Mouse (Mus musculus) CH12F3 (cell line): ENCODE data around the gene Bmp8a.
"Not testable (repeated sequence)": the region's sequence is repeated elsewhere in the genome, so short reads cannot be mapped to it uniquely, and the experiment has no call there.

ENCODE experiments used
- in situ Hi-C: fragments of 300-500 bp; cut with MboI; formaldehyde crosslinking; loops from 2 replicates; pipeline ENCODE4 v1.14.3; 2020; ENCODE audit warnings: low sequenced_read_pairs

Gene Bmp8a

DNA sequence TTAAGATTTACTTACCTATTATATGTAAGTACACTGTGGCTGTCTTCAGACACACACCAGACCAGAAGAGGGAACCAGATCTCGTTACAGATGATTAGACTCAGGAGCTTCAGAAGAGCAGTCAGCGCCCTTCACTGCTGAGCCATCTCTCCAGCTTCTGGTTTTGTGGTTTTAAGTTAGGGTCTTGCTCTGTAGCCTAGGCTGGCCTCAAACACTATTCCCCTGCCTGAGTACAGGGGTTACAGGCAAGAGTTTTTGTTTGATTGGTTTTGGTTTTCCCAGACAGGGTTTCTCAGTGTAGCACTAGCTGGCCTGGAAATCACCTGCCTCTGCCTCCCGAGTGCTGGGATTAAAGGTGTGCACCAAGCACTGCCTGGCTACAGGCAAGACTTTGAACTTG is 50.7 kb downstream of the Bmp8a start:
- in situ Hi-C loops, result no loop called here

DNA sequence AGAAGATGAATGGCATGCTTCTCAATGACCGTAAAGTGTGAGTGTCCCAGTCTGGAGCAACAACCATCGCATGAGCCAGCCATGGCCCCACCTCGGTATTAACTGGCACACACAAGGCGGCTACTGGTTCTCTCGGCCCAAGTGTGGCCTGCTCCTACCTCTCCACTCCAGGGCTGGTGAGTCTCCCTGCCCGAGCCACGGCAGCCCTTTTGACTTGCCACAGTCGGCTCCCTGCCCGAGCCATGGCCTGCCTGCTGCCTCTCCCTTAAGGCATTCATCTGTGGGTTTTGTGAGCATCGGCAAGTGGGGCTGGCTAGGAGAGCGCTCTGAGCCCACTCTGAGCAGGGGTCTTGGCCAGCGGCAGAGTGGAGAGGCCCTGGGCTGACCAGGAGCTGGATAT is 54.0 kb downstream of the Bmp8a start:
- in situ Hi-C loops, result no loop called here

DNA sequence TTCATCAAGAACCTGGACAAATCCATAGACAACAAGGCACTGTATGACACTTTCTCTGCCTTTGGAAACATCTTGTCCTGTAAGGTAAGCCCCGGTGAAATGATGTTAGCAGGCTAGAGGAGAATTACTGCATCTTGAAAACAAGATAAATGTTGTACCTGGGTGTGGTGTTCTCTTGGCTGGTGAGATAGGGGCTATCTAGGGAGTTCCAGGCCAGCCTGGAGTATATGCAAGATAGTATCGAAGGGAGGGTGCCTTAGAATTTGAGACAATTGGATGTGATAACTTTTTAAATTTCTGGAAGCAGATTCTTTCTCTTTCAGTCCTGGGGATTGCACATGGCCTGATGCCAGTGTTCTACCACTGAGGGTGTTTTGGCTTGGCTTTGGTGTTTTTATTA is 56.3 kb downstream of the Bmp8a start:
- in situ Hi-C loops, result no loop called here

DNA sequence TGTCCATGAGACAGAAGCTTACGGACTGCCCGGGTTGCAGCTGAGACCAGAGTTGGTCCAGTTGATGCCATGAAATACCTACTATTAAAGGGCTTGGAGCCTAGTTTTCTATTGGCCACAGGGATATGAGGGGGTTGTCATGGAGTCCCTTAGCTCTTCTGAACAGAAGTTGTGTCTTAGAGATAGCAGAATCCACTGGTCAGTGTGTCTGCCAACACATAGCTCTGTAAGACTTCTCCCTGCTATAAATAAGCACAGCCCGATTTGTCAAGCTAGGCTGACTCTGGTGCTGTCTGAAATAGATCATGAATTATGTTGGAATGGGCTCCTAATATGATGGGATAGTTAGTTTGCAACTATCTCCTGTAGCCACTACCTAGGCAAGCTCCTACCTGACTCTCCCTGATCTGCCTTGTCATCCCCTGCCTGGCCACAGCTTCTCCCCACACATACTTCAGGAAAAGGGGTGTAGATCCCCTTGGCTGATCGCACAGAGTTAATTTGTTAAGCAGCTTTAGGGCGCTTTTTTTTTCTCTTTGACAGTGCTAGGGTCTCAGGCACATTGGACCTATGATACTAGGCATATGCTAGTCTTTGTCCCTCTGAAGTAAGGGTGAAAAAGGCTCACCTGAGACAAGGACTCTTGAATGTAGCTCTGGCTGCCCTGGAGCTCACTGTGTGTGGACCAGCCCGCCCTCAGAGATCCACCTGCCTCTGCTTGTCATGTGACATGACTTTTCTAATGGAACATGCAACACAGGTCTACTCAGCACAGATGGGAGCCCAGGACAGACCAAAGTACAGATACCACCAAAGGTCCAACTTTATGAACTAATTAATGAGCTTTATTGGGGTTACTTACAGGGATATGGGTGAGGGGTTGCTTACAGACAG is 58.1 kb downstream of the Bmp8a start:
- in situ Hi-C loops, result no loop called here

DNA sequence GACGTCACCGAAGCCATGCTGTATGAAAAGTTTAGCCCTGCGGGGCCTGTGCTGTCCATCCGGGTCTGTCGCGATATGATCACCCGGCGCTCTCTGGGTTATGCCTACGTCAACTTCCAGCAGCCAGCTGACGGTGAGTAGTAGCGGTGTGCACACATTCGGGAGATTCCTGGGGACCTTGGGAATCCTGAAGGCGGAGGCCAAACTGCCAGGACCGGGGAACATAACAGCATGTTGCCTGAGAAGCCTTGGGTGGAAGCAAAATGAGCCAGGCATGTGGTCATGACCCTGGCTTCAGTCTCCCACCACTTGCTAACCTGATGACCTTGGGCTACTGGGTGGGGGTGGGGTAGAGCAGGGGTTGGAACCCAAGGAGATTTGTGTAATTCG is 59.4 kb downstream of the Bmp8a start:
- in situ Hi-C loops, result not testable (repeated sequence)

DNA sequence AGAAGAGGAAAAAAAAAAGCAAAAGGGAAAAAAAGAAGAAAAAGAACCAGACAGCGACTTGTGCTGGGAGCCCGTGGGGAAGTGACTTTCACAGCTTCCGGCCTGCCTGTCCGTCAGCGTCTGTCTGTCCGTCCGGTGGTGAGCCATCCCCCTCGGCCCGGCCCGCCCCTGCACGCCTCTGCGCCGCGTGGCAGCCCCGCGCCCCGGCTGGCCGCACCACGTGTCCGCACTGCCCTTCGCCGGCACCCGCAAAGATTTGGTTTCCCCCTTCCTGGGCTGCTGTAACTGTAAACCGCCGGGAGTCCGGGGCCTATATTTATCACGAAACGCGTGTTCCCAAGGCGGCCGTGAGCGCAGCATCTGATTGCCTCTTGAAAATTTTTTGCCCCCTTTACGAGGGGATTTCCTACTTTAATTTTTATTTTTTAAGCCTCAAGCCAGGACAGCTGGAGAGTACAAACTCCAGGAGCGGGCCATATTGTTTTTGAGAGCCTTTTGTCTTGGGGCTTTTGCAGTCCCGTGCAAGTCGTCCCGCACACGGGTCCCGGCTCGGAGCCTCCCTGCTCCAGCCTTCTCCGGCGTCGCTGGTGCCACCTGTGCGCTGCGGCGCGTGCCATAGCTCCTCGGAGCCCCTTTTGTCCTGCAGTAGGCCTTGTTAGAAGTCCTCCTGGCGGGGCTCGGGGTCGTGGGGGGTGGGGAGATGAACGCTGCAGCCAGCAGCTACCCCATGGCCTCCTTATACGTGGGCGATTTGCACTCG is 60.0 kb downstream of the Bmp8a start:
- in situ Hi-C loops, result not testable (repeated sequence)

DNA sequence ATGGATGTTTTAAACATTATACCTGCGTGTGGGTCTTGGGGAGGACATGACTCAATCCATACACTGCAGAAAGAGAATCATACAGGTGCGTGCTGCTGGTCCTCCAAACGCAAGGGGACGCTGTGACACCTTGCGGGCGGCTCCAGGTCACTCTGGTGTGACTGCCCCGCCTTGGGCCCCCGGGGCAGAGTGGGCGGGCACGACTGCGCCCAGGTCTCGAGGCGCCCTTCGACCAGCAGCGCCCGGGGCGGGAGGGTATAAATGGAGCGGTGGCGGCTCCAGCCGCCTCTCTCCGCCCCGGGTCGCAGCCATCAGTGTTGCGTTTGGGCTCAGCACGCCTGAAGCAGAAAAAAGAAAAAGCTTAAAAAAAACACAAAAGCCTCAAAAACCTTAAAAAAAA is 60.6 kb downstream of the Bmp8a start:
- in situ Hi-C loops, result no loop called here

DNA sequence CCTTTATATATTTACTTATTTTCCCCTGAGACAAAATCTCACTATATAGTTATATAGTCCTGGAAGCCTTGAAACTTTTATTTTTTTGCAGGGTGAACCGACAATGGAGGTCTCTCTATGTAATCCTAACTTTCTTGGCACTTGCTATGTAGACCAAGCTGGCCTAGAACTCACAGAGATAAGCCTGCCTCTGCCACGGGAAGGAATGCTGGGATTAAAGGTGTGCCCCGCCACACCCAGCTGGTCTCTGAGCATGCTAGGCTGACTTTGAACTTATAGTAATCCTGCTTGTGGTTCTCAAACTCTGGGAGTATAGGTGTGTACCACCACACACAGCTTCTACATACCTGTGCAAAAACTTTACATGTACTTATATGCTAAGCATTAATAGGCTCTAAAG is 62.9 kb downstream of the Bmp8a start:
- in situ Hi-C loops, result no loop called here

DNA sequence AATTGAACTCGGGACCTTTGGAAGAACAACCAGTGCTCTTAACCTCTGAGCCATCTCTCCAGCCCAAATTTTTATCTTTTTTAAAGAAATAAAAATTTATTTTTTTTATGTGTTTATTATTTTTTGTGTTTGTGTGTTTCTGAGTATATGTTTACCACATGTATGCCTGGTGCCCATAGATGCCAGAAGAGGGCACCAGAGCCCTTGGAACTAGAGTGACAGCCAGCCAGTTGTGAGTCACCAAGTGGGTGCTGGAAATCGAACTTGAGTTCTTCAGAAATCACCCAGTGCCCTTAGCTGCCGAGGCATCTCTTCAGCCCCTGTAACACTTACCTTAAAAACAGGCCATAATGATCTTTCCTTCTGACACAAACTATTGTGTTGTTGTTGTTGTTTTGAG is 72.0 kb downstream of the Bmp8a start:
- in situ Hi-C loops, result no loop called here
